Mouse (Mus musculus) olfactory bulb, adult 2 months (tissue): ENCODE results near the gene 6030458C11Rik. TPM values are rescaled to one million over a fixed set of nuclear protein-coding genes. Genes with fewer than 3 reads are reported as not detected.

Experiments
- H3K27ac ChIP-seq: fragments of 200-500 bp; 2 replicates; pipeline ENCODE4 v1.5.1; 2012; ENCODE audit warnings: low read depth, low read length; ENCODE audit not compliant: insufficient read depth
- H3K4me1 ChIP-seq: fragments of 200-500 bp; 2 replicates; pipeline ENCODE4 v1.6.1; 2012; ENCODE audit warnings: low read length; ENCODE audit not compliant: control insufficient read depth, insufficient read depth
- H3K4me3 ChIP-seq: fragments of 200-500 bp; 2 replicates; pipeline ENCODE4 v1.5.1; 2012; ENCODE audit warnings: mild to moderate bottlenecking, low read depth, low read length, moderate library complexity; ENCODE audit not compliant: insufficient read depth
- CTCF ChIP-seq: fragments of 200-500 bp; IDR thresholded peaks from 2 replicates; pipeline ENCODE4 v1.5.1; 2012; ENCODE audit warnings: low read depth, mild to moderate bottlenecking, low read length, moderate library complexity; ENCODE audit not compliant: insufficient read depth
- POLR2A ChIP-seq: fragments of 200-500 bp; IDR thresholded peaks from 2 replicates; pipeline ENCODE4 v1.6.1; 2012; ENCODE audit warnings: mild to moderate bottlenecking, low read depth, low read length, moderate library complexity; ENCODE audit not compliant: insufficient read depth
- WGBS: fragments of 180-500 bp; shearing (Covaris S2); methylation state at CpG from one replicate; pipeline ENCODE4 v1.1.7; 2018; 5-methylcytosine and 5-hydroxymethylcytosine counted together
- polyA plus RNA-seq: library from polyadenylated mRNA; stranded (reverse); fragments of >200 nt; gene quantifications from 2 replicates; pipeline ENCODE4 v1.2.4, GENCODE M21; 2012; ENCODE audit warnings: low replicate concordance; ENCODE audit not compliant: missing spikeins, insufficient read depth, insufficient read length

Gene 6030458C11Rik
- polyA plus RNA-seq, 1 experiment = not detected

DNA sequence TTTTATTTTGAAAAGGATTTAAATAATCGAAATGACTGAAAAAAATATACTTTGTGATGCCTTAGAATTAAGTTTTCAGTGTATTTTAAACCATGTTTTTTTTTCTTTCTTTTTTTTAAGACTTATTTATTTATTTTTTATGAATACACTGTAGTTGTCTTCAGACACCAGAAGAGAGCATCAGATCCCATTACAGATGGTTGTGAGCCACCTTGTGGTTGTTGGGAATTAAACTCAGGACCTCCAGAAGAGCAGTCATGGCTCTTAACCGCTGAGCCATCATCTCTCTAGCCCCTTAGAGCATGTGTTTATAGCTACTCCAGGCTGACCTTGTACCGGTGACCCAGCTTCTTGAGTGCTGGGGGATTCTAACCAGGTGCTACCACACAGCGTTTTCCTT lies 24.9 kb upstream of the 6030458C11Rik start:
- Histone ChIP-seq H3K27ac (no peak overlapping the region), H3K4me3 (no peak overlapping the region), H3K4me1 (peaks cover 8% of the 10 kb centered on the region)
- no peak for TF ChIP-seq POLR2A
- no peak for TF ChIP-seq CTCF
- WGBS = 91% methylated on average over 4 of the region's 4 CpGs

GRCm38 (mm10) chr15:12848196-12848975 lies 23.9 kb upstream of the 6030458C11Rik start:
- WGBS = 54% methylated on average over 11 of the region's 11 CpGs
- H3K27ac ChIP-seq = peak overlapping the region; percentile 29; the same call in 1 of the 2 replicates
- no peak for TF ChIP-seq CTCF
- TF ChIP-seq POLR2A = no peak
- no peak overlapping the region for H3K4me3 ChIP-seq
- peaks cover 8% of the 10 kb centered on the region for H3K4me1 ChIP-seq

DNA sequence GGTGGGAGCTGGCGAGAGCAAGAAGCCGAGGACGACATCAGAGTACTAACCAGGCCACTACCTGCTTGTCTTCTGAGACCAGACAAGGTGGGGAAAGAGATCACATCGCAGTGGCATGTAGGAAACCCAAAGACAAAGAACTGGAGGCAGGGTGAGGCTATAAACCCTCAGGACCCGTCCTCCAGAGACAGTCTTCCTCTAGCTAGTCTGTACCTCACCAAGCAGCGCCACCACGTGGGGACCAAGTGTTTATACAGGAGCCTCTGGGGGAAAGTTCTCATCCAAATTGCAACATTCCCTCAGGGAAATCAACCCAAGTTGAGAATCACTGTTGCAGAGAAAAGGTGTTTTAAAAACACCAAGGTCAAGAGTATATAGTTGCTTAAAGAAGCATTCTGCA lies 18.4 kb upstream of the 6030458C11Rik start:
- no peak for TF ChIP-seq POLR2A
- TF ChIP-seq CTCF = no peak
- 82% methylated on average over 7 of the region's 7 CpGs for WGBS
- H3K27ac ChIP-seq = no peak overlapping the region
- H3K4me3 ChIP-seq = no peak overlapping the region
- H3K4me1 ChIP-seq = peaks cover 3% of the 10 kb centered on the region

DNA sequence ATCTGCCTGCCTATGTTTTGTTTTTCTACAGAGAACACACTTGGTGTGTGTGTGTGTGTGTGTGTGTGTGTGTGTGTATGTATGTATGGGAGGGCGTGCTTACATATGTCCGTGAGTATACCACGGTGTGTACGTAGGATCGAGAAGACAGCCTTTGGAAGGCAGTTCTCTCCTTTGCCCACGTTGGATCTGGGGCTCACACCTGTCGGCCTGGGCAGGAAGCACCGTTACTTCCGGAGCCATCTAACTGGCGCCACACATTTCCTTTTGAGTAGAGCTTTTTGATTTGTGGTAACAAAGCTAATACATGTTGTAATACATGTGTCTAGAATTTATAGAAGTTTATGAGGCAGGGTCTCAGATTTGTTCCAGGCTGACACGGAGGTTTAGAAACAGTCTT lies 16.3 kb upstream of the 6030458C11Rik start:
- Histone ChIP-seq H3K4me3 (no peak overlapping the region), H3K27ac (no peak overlapping the region), H3K4me1 (no peaks in the 10 kb centered on the region; the same call in 1 of the 2 replicates)
- 95% methylated on average over 11 of the region's 11 CpGs for whole genome bisulfite sequencing
- no peak for TF ChIP-seq CTCF
- TF ChIP-seq POLR2A = no peak

DNA sequence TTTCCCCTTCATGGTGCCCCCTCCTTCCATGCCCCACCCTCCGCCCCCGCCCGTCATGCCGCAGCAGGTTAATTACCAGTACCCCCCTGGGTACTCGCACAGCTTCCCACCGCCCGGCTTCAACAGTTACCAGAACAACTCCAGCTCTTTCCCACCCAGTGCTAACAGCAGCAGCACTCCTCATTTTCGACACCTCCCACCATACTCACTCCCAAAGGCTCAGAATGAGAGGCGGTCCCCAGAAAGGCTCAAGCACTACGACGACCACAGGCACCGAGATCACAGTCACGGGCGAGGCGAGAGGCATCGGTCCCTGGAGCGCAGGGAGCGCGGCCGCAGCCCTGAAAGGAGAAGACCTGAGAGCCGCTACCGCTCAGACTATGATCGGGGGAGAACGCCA lies 9.8 kb upstream of the 6030458C11Rik start:
- Histone ChIP-seq H3K4me3 (no peak overlapping the region), H3K27ac (no peak overlapping the region), H3K4me1 (no peaks in the 10 kb centered on the region)
- WGBS = 91% methylated on average over 24 of the region's 24 CpGs
- TF ChIP-seq CTCF (no peak), POLR2A (no peak)

- Histone ChIP-seq H3K27ac (no peak overlapping the region), H3K4me1 (no peaks in the 10 kb centered on the region), H3K4me3 (no peak overlapping the region)
- TF ChIP-seq POLR2A = no peak
- TF ChIP-seq CTCF = no peak
- WGBS = 98% methylated on average over 31 of the region's 31 CpGs
These were observed 8.9 kb upstream of the 6030458C11Rik start for GRCm38 (mm10) chr15:12833385-12833784.

- no peak overlapping the region for H3K27ac ChIP-seq
- no peaks in the 10 kb centered on the region for H3K4me1 ChIP-seq
- no peak overlapping the region for H3K4me3 ChIP-seq
- TF ChIP-seq POLR2A (no peak), CTCF (no peak)
- WGBS = 93% methylated on average over 4 of the region's 4 CpGs
These were observed 8.2 kb upstream of the 6030458C11Rik start for GRCm38 (mm10) chr15:12832599-12832998.

DNA sequence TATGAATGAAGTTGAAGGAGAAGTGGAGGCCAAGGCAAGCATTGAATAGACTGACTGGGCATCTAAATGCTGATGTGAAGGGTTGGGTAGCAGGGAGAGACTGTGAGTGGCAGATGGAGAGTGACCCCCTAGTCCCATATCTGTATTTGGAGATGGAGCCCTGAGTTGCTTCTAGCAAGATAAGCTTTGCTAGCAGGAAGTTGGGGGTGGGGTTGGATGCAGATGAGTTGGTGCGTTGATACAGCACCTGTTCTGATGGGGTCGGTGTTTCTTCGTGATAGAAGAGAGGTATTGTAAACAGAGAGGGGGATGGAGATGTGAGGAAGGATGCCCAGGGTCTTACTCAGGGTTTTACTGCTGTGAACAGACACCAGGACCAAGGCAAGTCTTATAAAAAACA lies 5.4 kb upstream of the 6030458C11Rik start:
- TF ChIP-seq CTCF (no peak), POLR2A (no peak)
- no peak overlapping the region for H3K27ac ChIP-seq
- 97% methylated on average over 3 of the region's 3 CpGs for WGBS
- H3K4me1 ChIP-seq = peaks cover 7% of the 10 kb centered on the region
- H3K4me3 ChIP-seq = no peak overlapping the region

DNA sequence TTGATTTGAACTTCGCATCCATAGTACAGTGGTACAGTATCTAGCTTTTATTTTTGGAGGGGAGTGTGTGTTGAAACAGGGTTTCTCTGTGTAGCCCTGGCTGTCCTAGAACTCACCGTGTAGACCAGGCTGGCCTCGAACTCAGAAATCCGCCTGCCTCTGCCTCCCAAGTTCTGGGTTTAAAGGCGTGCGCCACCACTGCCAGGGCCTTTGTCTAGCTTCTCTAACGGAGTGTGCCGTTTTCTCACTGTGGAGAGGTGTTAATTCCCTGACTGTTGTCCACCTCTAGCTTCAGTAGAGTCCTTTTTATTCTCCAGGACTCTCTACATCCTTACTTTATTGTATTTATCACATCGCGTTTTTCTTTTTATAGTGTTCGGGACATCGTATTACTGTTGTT lies 959 bp upstream of the 6030458C11Rik start:
- H3K27ac ChIP-seq = no peak overlapping the region
- peaks cover 10% of the 10 kb centered on the region for H3K4me1 ChIP-seq
- H3K4me3 ChIP-seq = peak overlapping the region; percentile 66
- WGBS = 50% methylated on average over 12 of the region's 12 CpGs
- TF ChIP-seq CTCF (no peak), POLR2A (no peak)

DNA sequence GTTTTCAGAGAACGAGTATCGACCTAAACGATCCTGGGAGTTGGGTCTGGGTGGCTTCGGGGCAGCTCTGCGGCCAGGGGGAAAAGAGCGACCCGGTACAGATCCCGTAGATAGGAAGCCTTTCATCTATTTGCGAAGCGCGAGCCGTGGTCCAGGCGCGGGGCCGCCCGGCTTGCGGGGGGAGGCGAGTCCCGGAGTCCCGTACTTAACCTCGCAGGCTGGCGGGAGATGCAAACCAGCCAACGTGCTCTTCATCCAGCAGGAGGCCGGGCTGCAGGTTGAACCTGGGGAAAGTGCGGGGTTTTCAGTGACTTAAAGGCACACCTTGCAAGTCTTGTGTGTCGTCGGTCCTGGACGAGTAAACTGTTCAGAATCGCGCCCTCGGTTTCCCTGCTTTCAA lies 516 bp upstream of the 6030458C11Rik start:
- no peak for TF ChIP-seq POLR2A
- no peak for TF ChIP-seq CTCF
- WGBS = under 1% methylated on average over 31 of the region's 31 CpGs

More for the DNA sequence above, 516 bp upstream of the 6030458C11Rik start:
- Histone ChIP-seq H3K27ac (no peak overlapping the region), H3K4me1 (peaks cover 10% of the 10 kb centered on the region), H3K4me3 (peak overlapping the region; percentile 66)
